Mouse (Mus musculus): ENCODE data around the gene Olfr1420. TPM values are rescaled to one million over a fixed set of nuclear protein-coding genes. Genes with fewer than 3 reads are reported as not detected.
"Not testable (repeated sequence)": the region's sequence is repeated elsewhere in the genome, so short reads cannot be mapped to it uniquely, and the experiment has no call there.

Olfr1420 gene
- polyA plus RNA-seq, 1 experiment, result not detected

- DNase-seq (ENCODE audit: low read depth in 1 of 2, low spot score in 2 of 2), result no peak
- no peaks in the 10 kb centered on the region for H3K27me3 ChIP-seq (ENCODE audit: control insufficient read depth, insufficient read depth, low read length)
- H3K4me1 ChIP-seq (ENCODE audit: control insufficient read depth, insufficient read depth, insufficient read length), result peaks cover 3% of the 10 kb centered on the region
- H3K4me3 ChIP-seq (ENCODE audit: extremely low read depth, insufficient read depth, insufficient read length), result no peak overlapping the region
- no peak overlapping the region for H3K27ac ChIP-seq (ENCODE audit: insufficient read depth, low read length)
- no peak for TF ChIP-seq CTCF (IDR thresholded peaks at IDR 0.05; ENCODE audit: extremely low read depth, insufficient read depth, insufficient read length, insufficient replicate concordance)
- TF ChIP-seq POLR2A (IDR thresholded peaks at IDR 0.05; ENCODE audit: low read depth, low read length), result no peak
- 66% methylated on average over 2 of the region's 2 CpGs for WGBS
- H3K36me3 ChIP-seq (ENCODE audit: control insufficient read depth, insufficient read depth, low read length), result peaks cover 10% of the 10 kb centered on the region
These were observed 29.4 kb downstream of the Olfr1420 start for GRCm38 (mm10) chr19:11915804-11916203.

GRCm38 (mm10) chr19:11922068-11922467, 35.7 kb downstream of the Olfr1420 start:
- WGBS, result 97% methylated on average over 1 of the region's 1 CpGs
- Histone ChIP-seq H3K36me3 (ENCODE audit: control insufficient read depth, insufficient read depth, low read length) (peaks cover 39% of the 10 kb centered on the region), H3K27ac (ENCODE audit: insufficient read depth, low read length) (no peak overlapping the region), H3K4me3 (ENCODE audit: extremely low read depth, insufficient read depth, insufficient read length) (no peak overlapping the region), H3K27me3 (ENCODE audit: control insufficient read depth, insufficient read depth, low read length) (no peaks in the 10 kb centered on the region), H3K4me1 (ENCODE audit: control insufficient read depth, insufficient read depth, insufficient read length) (no peaks in the 10 kb centered on the region)
- TF ChIP-seq CTCF (IDR thresholded peaks at IDR 0.05; ENCODE audit: extremely low read depth, insufficient read depth, insufficient read length, insufficient replicate concordance) (no peak), POLR2A (IDR thresholded peaks at IDR 0.05; ENCODE audit: low read depth, low read length) (no peak)
- DNase-seq (ENCODE audit: low read depth in 1 of 2, low spot score in 2 of 2), result no peak

GRCm38 (mm10) chr19:11922515-11922914, 36.1 kb downstream of the Olfr1420 start:
- not testable (repeated sequence) for H3K4me3 ChIP-seq (ENCODE audit: extremely low read depth, insufficient read depth, insufficient read length); DNase-seq (ENCODE audit: low read depth in 1 of 2, low spot score in 2 of 2); H3K27me3 ChIP-seq (ENCODE audit: control insufficient read depth, insufficient read depth, low read length); H3K4me1 ChIP-seq (ENCODE audit: control insufficient read depth, insufficient read depth, insufficient read length); H3K27ac ChIP-seq (ENCODE audit: insufficient read depth, low read length)
- H3K36me3 ChIP-seq (ENCODE audit: control insufficient read depth, insufficient read depth, low read length), result peaks cover 42% of the 10 kb centered on the region
- 97% methylated on average over 2 of the region's 2 CpGs for WGBS

- 90% methylated on average over 2 of the region's 2 CpGs for WGBS
- no peak overlapping the region for H3K27ac ChIP-seq (ENCODE audit: insufficient read depth, low read length)
These were observed 40.0 kb downstream of the Olfr1420 start for GRCm38 (mm10) chr19:11926380-11926779.

GRCm38 (mm10) chr19:11928025-11928748, 41.8 kb downstream of the Olfr1420 start:
- Histone ChIP-seq H3K27ac (ENCODE audit: insufficient read depth, low read length) (no peak overlapping the region), H3K4me1 (ENCODE audit: control insufficient read depth, insufficient read depth, insufficient read length) (no peaks in the 10 kb centered on the region), H3K4me3 (ENCODE audit: extremely low read depth, insufficient read depth, insufficient read length) (no peak overlapping the region), H3K27me3 (ENCODE audit: control insufficient read depth, insufficient read depth, low read length) (no peaks in the 10 kb centered on the region), H3K36me3 (ENCODE audit: control insufficient read depth, insufficient read depth, low read length) (peaks cover 50% of the 10 kb centered on the region)
- DNase-seq (ENCODE audit: low read depth in 1 of 2, low spot score in 2 of 2), result no peak
- TF ChIP-seq POLR2A (IDR thresholded peaks at IDR 0.05; ENCODE audit: low read depth, low read length) (no peak), CTCF (IDR thresholded peaks at IDR 0.05; ENCODE audit: extremely low read depth, insufficient read depth, insufficient read length, insufficient replicate concordance) (no peak)
- WGBS, result 81% methylated on average over 4 of the region's 4 CpGs

More at GRCm38 (mm10) chr19:11926380-11926779, 40.0 kb downstream of the Olfr1420 start:
- H3K4me1 ChIP-seq (ENCODE audit: control insufficient read depth, insufficient read depth, insufficient read length), result no peaks in the 10 kb centered on the region
- TF ChIP-seq CTCF (IDR thresholded peaks at IDR 0.05; ENCODE audit: extremely low read depth, insufficient read depth, insufficient read length, insufficient replicate concordance) (no peak), POLR2A (IDR thresholded peaks at IDR 0.05; ENCODE audit: low read depth, low read length) (no peak)
- H3K4me3 ChIP-seq (ENCODE audit: extremely low read depth, insufficient read depth, insufficient read length), result no peak overlapping the region
- H3K27me3 ChIP-seq (ENCODE audit: control insufficient read depth, insufficient read depth, low read length), result no peaks in the 10 kb centered on the region
- H3K36me3 ChIP-seq (ENCODE audit: control insufficient read depth, insufficient read depth, low read length), result peaks cover 50% of the 10 kb centered on the region
- no peak for DNase-seq (ENCODE audit: low read depth in 1 of 2, low spot score in 2 of 2)

GRCm38 (mm10) chr19:11946460-11946859, 60.1 kb downstream of the Olfr1420 start:
- peaks cover 22% of the 10 kb centered on the region for H3K36me3 ChIP-seq (ENCODE audit: control insufficient read depth, insufficient read depth, low read length)
- not testable (repeated sequence) for H3K4me3 ChIP-seq (ENCODE audit: extremely low read depth, insufficient read depth, insufficient read length); H3K27ac ChIP-seq (ENCODE audit: insufficient read depth, low read length); H3K27me3 ChIP-seq (ENCODE audit: control insufficient read depth, insufficient read depth, low read length); DNase-seq (ENCODE audit: low read depth in 1 of 2, low spot score in 2 of 2); H3K4me1 ChIP-seq (ENCODE audit: control insufficient read depth, insufficient read depth, insufficient read length)
- WGBS, result 96% methylated on average over 9 of the region's 9 CpGs

Other genes with a start within 250 kb of the Olfr1420 start
- 1.2 and 1.7 TPM in 2 replicates for gene Ms4a3, start 245.7 kb upstream of the Olfr1420 start, polyA plus RNA-seq (2012; rRNA removed)
- not detected in 2 replicates for gene Oosp2, start 226.0 kb upstream of the Olfr1420 start, polyA plus RNA-seq (2012; rRNA removed)
- 2.2 and 2.5 TPM in 2 replicates for gene Oosp1, start 195.4 kb upstream of the Olfr1420 start, polyA plus RNA-seq (2012; rRNA removed)
- not detected in 2 replicates for gene Oosp3, start 189.5 kb upstream of the Olfr1420 start, polyA plus RNA-seq (2012; rRNA removed)
- gene Gif, start 139.0 kb upstream of the Olfr1420 start, polyA plus RNA-seq (2012; rRNA removed), result not detected in 2 replicates
- 4.1 and 5.4 TPM in 2 replicates for gene Mrpl16, start 116.2 kb upstream of the Olfr1420 start, polyA plus RNA-seq (2012; rRNA removed)
- gene Stx3, start 67.2 kb upstream of the Olfr1420 start, polyA plus RNA-seq (2012; rRNA removed), result 1.9 and 2.0 TPM in 2 replicates
- not detected in 2 replicates for gene Olfr1417, start 47.3 kb upstream of the Olfr1420 start, polyA plus RNA-seq (2012; rRNA removed)
- not detected in 2 replicates for gene Olfr1418, start 25.5 kb upstream of the Olfr1420 start, polyA plus RNA-seq (2012; rRNA removed)
- gene Olfr1419, start 11.5 kb upstream of the Olfr1420 start, polyA plus RNA-seq (2012; rRNA removed), result not detected in 2 replicates
- 12.6 and 13.7 TPM in 2 replicates for gene Patl1, start 25.8 kb downstream of the Olfr1420 start, polyA plus RNA-seq (2012; rRNA removed)
- 9.5 and 9.6 TPM in 2 replicates for gene Osbp, start 79.4 kb downstream of the Olfr1420 start, polyA plus RNA-seq (2012; rRNA removed)
- not detected in 2 replicates for gene Olfr1423, start 154.8 kb downstream of the Olfr1420 start, polyA plus RNA-seq (2012; rRNA removed)
- gene Olfr1424, start 176.1 kb downstream of the Olfr1420 start, polyA plus RNA-seq (2012; rRNA removed), result not detected in 2 replicates
- gene Olfr1425, start 191.2 kb downstream of the Olfr1420 start, polyA plus RNA-seq (2012; rRNA removed), result not detected in 2 replicates
- gene Olfr1426, start 205.4 kb downstream of the Olfr1420 start, polyA plus RNA-seq (2012; rRNA removed), result not detected in 2 replicates
- not detected in 2 replicates for gene Olfr1427, start 216.8 kb downstream of the Olfr1420 start, polyA plus RNA-seq (2012; rRNA removed)
- gene Olfr1428, start 229.3 kb downstream of the Olfr1420 start, polyA plus RNA-seq (2012; rRNA removed), result not detected in 2 replicates
- gene Olfr76, start 236.6 kb downstream of the Olfr1420 start, polyA plus RNA-seq (2012; rRNA removed), result not detected in 2 replicates